Comparison of ENCODE assay signal across 9 mouse cellular contexts in genomic region chr9:49365763-49366162, GRCm38 (mm10). TPM values are rescaled to one million over a fixed set of nuclear protein-coding genes. Genes with fewer than 3 reads are reported as not detected.
A peak's percentile ranks its signal among the peaks of the same experiment; 100 is the strongest.
DNase-seq lines count a peak whose midpoint lies in the region; ATAC-seq lines count a peak whose summit lies in the region.
"Had no signal": no experiment of that assay in that cellular context is flagged by ENCODE, and none has a peak within 500 bp of the region (broad histone marks: within the 10 kb centered on the region; RNA-seq: fewer than 3 reads in every experiment).

No protein-coding gene starts in this region.

- 23% methylated on average over 5 of the region's 5 CpGs for WGBS in forebrain, embryonic 10.5 days
- WGBS in forebrain, embryonic 16.5 days = 24% methylated on average over 5 of the region's 5 CpGs
- WGBS in limb, embryonic 11.5 days = 11% methylated on average over 5 of the region's 5 CpGs
- 26% methylated on average over 5 of the region's 5 CpGs for WGBS in forebrain, embryonic 11.5 days

- peak; percentile 15 for DNase-seq in forebrain, embryonic 10.5 days (ENCODE audit: extremely low spot score, low spot score)
- DNase-seq in R1 (ENCODE audit: low read depth, low spot score) = peak; percentile 83
- peak; percentile 23 for DNase-seq in limb, embryonic 11.5 days (ENCODE audit: low spot score)
- peak; percentile 46 for DNase-seq in lung, postnatal 25 days (ENCODE audit: low spot score)
- DNase-seq in urinary bladder, postnatal 25 days (ENCODE audit: low spot score) = no peak
- DNase-seq in forebrain, embryonic 11.5 days (ENCODE audit: low spot score) = no peak

- H3K27ac ChIP-seq in forebrain, embryonic 10.5 days = no peak overlapping the region
- no peak overlapping the region for H3K27ac ChIP-seq in forebrain, embryonic 16.5 days (ENCODE audit: low read length)
- H3K27ac ChIP-seq in limb, embryonic 11.5 days (replicated peaks; ENCODE audit: low read depth, low read length) = no peak overlapping the region
- H3K27ac ChIP-seq in forebrain, embryonic 11.5 days (ENCODE audit: low read depth, low read length) = no peak overlapping the region

- H3K4me2 ChIP-seq in forebrain, embryonic 16.5 days (ENCODE audit: low read length) = no peak overlapping the region
- H3K4me2 ChIP-seq in limb, embryonic 11.5 days (ENCODE audit: low read depth, severe bottlenecking) = no peak overlapping the region
- H3K4me2 ChIP-seq in forebrain, embryonic 11.5 days (ENCODE audit: low read depth, low read length, severe bottlenecking) = no peak overlapping the region
- H3K4me2 ChIP-seq: heart, embryonic 11.5 days had no signal

- no peak overlapping the region for H3K9ac ChIP-seq in forebrain, embryonic 16.5 days (replicated peaks; ENCODE audit: low read depth, low read length)
- no peak overlapping the region for H3K9ac ChIP-seq in limb, embryonic 11.5 days (ENCODE audit: low read length)
- no peak overlapping the region for H3K9ac ChIP-seq in forebrain, embryonic 11.5 days (ENCODE audit: low read length)

- H3K9me3 ChIP-seq in forebrain, embryonic 10.5 days = no peaks in the 10 kb centered on the region
- no peaks in the 10 kb centered on the region for H3K9me3 ChIP-seq in forebrain, embryonic 16.5 days (ENCODE audit: control insufficient read depth, low read length)
- H3K9me3 ChIP-seq in limb, embryonic 11.5 days (ENCODE audit: control insufficient read depth, low read length) = no peaks in the 10 kb centered on the region
- H3K9me3 ChIP-seq in forebrain, embryonic 11.5 days (ENCODE audit: control insufficient read depth, low read length) = no peaks in the 10 kb centered on the region

- H3K27me3 ChIP-seq in forebrain, embryonic 10.5 days (ENCODE audit: poor library complexity, severe bottlenecking) = no peaks in the 10 kb centered on the region
- H3K27me3 ChIP-seq in forebrain, embryonic 16.5 days (replicated peaks; ENCODE audit: control insufficient read depth, insufficient read depth, low read length) = no peaks in the 10 kb centered on the region
- H3K27me3 ChIP-seq in limb, embryonic 11.5 days (ENCODE audit: control insufficient read depth, insufficient read depth, low read length) = no peaks in the 10 kb centered on the region
- H3K27me3 ChIP-seq in forebrain, embryonic 11.5 days (ENCODE audit: control insufficient read depth, insufficient read depth, low read length) = no peaks in the 10 kb centered on the region

- ATAC-seq in forebrain, embryonic 16.5 days = no peak
- ATAC-seq in limb, embryonic 11.5 days (ENCODE audit: insufficient number of reproducible peaks, low FRiP score, low TSS enrichment, low read depth) = no peak
- ATAC-seq in megakaryocyte, adult 5-6 weeks (ENCODE audit: poor library complexity, severe bottlenecking) = no peak
- ATAC-seq in forebrain, embryonic 11.5 days (replicated peaks; ENCODE audit: low FRiP score) = no peak

- H3K4me1 ChIP-seq in forebrain, embryonic 10.5 days = peaks cover 6% of the 10 kb centered on the region
- peaks cover 6% of the 10 kb centered on the region; the same call in 1 of the 2 replicates for H3K4me1 ChIP-seq in forebrain, embryonic 16.5 days (replicated peaks; ENCODE audit: control insufficient read depth, insufficient read depth, low read length)
- no peaks in the 10 kb centered on the region for H3K4me1 ChIP-seq in limb, embryonic 11.5 days (ENCODE audit: control insufficient read depth, insufficient read depth, low read length)
- no peaks in the 10 kb centered on the region for H3K4me1 ChIP-seq in forebrain, embryonic 11.5 days (replicated peaks; ENCODE audit: control insufficient read depth, insufficient read depth, low read length)

- no peaks in the 10 kb centered on the region for H3K36me3 ChIP-seq in forebrain, embryonic 10.5 days (replicated peaks)
- no peaks in the 10 kb centered on the region for H3K36me3 ChIP-seq in forebrain, embryonic 16.5 days (ENCODE audit: control insufficient read depth, insufficient read depth)
- H3K36me3 ChIP-seq in limb, embryonic 11.5 days (ENCODE audit: control insufficient read depth, insufficient read depth, low read length) = no peaks in the 10 kb centered on the region
- H3K36me3 ChIP-seq in forebrain, embryonic 11.5 days (ENCODE audit: control insufficient read depth, insufficient read depth, low read length) = no peaks in the 10 kb centered on the region

- no peak overlapping the region for H3K4me3 ChIP-seq in forebrain, embryonic 10.5 days
- no peak overlapping the region for H3K4me3 ChIP-seq in forebrain, embryonic 16.5 days (replicated peaks; ENCODE audit: low read length)
- no peak overlapping the region for H3K4me3 ChIP-seq in limb, embryonic 11.5 days (ENCODE audit: low read depth, low read length)
- no peak overlapping the region for H3K4me3 ChIP-seq in forebrain, embryonic 11.5 days (ENCODE audit: low read depth, low read length)

RNA-seq across cellular contexts. Expression of gene Drd2, which starts 25.3 kb away (rescaled TPM):
- polyA plus RNA-seq in forebrain, embryonic 10.5 days (2016; fragmentation: Nextera tagmentation; extraction: Ambion mirVana) = 0.27 and 0.43 TPM in 2 replicates
- 4.7 and 6.2 TPM in 2 replicates for polyA plus RNA-seq in forebrain, embryonic 16.5 days (2015; fragmentation: Nextera tagmentation; extraction: Ambion mirVana)
- polyA plus RNA-seq in limb, embryonic 11.5 days (2014; fragmentation: Nextera tagmentation; extraction: Ambion mirVana) = not detected in 2 replicates
- not detected in 2 replicates for total RNA-seq in megakaryocyte, adult 5-6 weeks (2015)
- not detected in 2 replicates for total RNA-seq in megakaryocyte, adult 5-6 weeks (2017)
- 0.24 and 0.57 TPM in 2 replicates for polyA plus RNA-seq in forebrain, embryonic 11.5 days (2014; fragmentation: Nextera tagmentation; extraction: Ambion mirVana)
- polyA plus RNA-seq: heart, embryonic 11.5 days had no signal

Comparison
In these comparisons a context has a peak if more than half of its experiments do, and no peak if none do; other contexts are left out.
1. DNase-seq: peak in forebrain, embryonic 10.5 days (single experiment), R1 (single experiment), limb, embryonic 11.5 days (single experiment) and lung, postnatal 25 days (single experiment); none in urinary bladder, postnatal 25 days (single experiment) and forebrain, embryonic 11.5 days (single experiment).